Mouse (Mus musculus) frontal cortex, adult (tissue): ENCODE results near the gene Nupl2.

Experiments
- ATAC-seq: cut with Nextera tagmentation; 2 replicates; pipeline ENCODE4 v1.9.2; 2017; ENCODE audit warnings: mild to moderate bottlenecking, moderate library complexity, mixed read lengths; ENCODE audit not compliant: low TSS enrichment

The Nupl2 gene

GRCm38 (mm10) chr5:24164789-24165445 lies at the start of gene Nupl2:
Nupl2 (plus strand) TSS chr5:24164963.
- peak; percentile 98 for ATAC-seq

DNA sequence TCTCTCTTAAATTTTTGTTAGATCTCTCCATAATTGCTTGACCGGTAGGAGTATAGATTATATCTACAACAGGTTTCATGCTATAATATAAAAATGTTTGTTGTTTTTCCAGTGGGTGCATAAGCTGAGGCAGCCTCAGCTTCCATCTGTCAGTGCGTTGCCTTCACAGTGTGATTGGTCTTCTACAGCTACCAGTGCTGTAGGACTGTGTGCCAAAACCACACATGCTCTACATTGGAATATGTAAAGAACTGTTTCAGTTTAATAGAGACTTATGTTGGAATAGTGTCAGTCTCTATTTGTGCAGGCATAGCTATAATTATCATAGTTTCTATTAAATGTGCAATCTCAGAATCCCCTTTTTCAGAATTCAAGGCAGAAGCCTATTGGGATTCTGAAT lies 42.5 kb upstream of the Nupl2 start:
- no peak for ATAC-seq

GRCm38 (mm10) chr5:24124175-24124574 lies 40.6 kb upstream of the Nupl2 start:
- no peak for ATAC-seq

- no peak for ATAC-seq
Observed at GRCm38 (mm10) chr5:24124579-24125276, 40.0 kb upstream of the Nupl2 start.

DNA sequence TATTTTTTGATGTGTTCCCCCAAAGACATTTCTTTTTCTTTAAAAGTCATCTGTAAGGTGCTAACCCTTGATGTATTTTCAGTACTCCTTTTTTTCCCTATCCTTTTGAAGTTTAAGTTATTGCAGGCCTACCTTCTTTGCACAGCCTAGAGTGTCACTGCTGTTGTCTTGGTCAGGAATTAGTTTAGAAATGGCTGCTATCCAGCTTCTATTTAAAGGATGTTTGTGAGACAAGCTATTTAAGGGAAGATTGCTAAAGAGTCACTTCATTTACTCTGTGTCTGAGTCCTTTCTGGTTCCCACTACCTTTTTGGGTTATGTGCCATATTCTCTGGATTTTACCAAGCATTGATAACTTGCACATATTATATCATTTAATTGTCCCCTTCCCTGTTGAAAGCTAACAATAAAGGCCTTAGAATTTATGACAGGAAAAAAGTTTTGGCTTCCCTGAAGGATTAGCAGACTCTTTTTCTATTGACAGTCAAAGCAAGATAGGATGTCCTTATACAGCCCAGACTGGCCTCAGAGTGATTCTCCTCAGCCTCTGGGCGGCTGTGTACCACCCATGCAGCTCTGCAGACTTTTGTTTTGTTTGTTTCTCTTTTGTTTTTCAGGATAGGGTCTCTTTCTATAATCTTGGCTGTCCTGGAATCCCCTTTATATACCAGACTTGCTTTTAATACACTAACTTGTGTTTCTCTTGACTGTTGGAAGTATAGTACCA lies 38.7 kb upstream of the Nupl2 start:
- ATAC-seq, result peak; percentile 23; the same call in 1 of the 2 replicates

DNA sequence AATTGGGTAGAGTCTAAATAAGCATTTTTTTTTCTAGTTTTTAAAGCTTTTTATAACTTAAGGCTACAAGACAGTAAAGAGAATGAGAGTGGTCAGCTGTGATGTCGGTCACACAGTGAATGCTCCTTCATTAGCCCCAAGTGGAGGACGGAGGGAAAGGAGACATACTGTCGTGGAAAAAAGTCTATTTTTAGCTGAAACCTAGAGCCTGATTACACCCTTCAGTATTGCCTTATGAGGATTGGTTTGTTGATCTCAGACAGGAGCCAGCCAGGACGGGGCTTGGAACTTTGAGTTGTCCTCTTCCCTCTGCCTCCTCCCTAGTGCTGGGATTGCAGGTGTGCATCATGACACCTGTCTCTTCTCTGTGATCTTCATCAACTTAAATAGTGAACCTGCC lies 37.8 kb upstream of the Nupl2 start:
- ATAC-seq, result no peak

DNA sequence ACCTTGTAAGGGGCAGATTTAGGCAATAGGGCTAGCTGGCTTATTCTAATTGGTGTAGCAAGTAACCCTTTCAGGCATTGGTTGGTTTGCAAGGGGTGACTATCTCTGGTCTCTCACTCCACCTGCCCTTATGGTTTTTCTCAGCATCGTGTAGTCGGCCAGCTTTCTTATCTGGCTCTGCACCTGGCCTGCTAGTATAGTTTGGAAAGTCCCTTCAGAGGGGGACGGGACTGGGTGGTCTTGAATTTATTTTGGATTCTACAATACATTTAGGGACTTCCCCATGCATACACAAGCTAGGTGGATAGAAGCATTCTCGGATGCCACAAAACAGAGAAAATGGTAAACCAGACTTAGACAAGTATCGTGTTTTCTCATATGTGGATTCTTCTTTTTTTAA lies 17.8 kb upstream of the Nupl2 start:
- ATAC-seq, result no peak

- ATAC-seq, result no peak
Observed at GRCm38 (mm10) chr5:24152199-24152598, 12.6 kb upstream of the Nupl2 start.

GRCm38 (mm10) chr5:24156774-24157173 lies 8.0 kb upstream of the Nupl2 start:
- no peak for ATAC-seq

DNA sequence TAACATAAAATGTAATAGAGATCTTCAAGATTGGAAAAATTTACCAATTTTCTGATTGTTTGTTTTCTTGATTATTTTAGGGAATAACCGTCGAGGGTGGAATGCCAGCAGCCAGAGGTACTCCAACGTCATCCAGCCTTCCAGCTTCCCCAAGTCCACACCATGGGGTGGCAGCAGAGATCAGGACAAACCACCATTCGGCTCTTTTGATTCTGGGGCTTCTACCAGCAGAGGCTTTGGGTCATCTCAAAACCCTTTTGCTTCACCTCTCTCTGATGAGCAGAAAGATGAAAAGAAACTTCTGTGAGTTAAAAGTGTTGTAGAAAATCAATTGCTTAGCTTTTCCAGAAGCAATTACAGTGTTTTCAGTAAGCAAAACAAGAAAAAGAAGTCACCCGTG lies 2.5 kb downstream of the Nupl2 start:
- no peak for ATAC-seq

DNA sequence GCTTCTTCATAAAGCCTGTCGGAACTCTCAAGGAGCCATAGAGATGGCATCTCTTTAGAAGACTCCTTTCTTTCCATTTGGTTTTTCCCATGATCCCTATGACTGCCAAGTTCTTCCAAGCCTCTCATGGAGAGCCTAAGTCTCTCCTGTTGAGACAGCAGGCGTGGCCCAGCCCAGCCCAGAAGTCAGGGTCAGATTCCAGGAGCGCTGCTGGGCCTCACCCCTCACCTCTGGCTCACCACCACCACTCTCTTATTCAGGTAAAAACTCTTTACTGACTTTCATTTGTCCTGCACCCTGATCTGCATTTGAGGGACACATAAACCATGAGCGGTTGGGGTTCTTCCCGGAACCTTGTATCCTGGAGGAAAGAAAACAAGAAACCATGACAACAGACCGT lies 5.1 kb downstream of the Nupl2 start:
- ATAC-seq, result no peak

DNA sequence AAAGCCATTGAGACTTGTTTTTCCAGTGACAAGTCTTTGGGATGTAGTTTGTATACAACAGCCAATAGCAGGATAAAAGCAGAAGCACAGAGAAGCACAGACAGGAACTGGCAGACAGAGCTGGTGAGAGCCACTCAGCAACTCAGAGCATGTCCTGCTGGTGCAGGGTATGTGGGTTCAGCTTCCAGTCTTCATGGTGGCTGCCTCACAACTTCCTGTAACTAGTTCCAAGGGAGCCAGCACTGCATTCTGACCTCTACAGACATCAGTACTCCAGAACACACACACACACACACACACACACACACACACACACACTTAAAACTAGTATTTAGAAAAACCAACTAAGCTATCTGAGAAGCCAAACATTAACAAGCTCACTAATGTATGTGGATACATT lies 7.3 kb downstream of the Nupl2 start:
- ATAC-seq, result no peak

- ATAC-seq, result no peak
Observed at GRCm38 (mm10) chr5:24181514-24182295, 16.9 kb downstream of the Nupl2 start.

GRCm38 (mm10) chr5:24182296-24182734 lies 17.6 kb downstream of the Nupl2 start:
- no peak for ATAC-seq

- no peak for ATAC-seq
Observed at GRCm38 (mm10) chr5:24183096-24183495, 18.3 kb downstream of the Nupl2 start.

DNA sequence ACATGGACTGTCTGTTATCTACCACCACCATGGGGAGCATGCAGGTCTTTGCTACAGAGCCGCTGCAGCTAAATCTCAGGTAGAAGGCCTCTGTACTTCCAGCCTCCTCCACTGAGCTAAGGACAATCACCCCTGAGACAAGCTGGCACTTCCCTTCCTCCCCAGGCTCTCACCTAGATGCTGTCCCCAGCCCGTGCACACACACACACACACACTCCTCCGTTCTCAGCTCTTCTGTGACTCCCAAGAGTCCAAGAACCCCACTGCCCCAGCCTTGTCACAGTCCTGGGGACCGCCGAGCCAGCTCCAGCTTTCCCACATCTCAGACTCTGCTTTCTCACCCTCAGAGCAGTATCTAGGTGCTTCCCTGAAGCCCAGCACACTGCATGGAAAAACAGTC lies 19.2 kb downstream of the Nupl2 start:
- no peak for ATAC-seq

DNA sequence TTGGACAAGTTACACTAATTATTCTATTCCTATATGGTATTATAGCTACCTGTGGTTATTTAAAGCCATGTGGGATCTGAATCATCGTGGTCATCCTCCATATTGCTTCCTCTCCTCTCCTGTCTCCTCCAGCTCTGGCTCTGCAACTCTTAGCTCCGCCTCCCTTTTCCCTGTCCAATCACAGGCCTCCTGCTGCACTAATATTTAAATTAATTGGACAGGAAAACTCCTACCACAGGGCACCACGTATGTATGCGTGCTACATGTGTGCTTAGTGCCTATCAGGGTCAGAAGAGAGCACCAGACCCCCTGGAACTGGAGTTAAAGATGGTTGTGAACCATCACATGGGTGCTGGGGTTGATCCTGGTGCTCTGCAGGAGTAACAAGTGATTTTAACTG lies 23.7 kb downstream of the Nupl2 start:
- ATAC-seq, result no peak

GRCm38 (mm10) chr5:24191821-24192220 lies 27.1 kb downstream of the Nupl2 start:
- ATAC-seq, result no peak

DNA sequence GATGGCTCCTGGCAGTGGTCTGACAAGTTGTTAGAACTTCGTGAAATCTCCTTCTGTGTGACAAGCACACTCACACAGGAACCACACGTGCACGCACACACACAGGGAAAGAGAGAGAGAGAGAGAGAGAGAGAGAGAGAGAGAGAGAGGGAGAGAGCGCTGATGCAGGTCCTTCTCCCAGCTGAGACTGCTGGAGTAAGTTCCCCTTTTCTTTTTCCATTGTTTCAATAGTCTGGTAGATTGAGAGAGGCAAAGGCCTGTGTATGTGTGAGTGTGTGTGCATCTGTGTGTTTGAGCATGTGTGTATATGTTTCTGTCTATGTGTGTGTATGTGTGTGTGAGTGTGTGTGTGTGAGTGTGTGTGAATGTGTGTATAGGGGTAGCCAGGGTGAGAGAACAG lies 36.2 kb downstream of the Nupl2 start:
- ATAC-seq, result no peak

- ATAC-seq, result peak; percentile 52; the same call in 1 of the 2 replicates
Observed at GRCm38 (mm10) chr5:24202492-24202891, 37.7 kb downstream of the Nupl2 start.

GRCm38 (mm10) chr5:24203266-24203665 lies 38.5 kb downstream of the Nupl2 start:
- ATAC-seq, result no peak

DNA sequence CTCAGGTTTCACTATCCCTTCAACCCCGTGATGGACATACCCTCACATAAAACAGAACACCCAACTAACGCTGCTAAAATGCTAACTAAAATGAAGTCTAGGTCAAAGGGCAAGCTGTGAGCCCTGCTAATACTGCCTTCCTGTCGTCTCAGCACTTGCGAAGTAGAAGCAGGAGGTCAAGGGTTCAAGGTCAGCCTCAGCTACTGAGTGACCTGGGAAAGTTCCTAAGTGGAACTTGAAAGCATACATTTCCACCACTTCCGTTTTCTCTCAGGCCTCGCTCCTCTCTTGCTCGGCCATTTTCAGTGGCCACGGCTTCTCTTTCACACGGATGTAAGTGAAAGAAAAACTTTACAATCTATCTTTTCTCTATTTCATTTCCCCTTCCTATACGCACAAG lies 43.2 kb downstream of the Nupl2 start:
- ATAC-seq, result no peak
